Mouse (Mus musculus) lung, postnatal 0 days (tissue): ENCODE results near the gene Ptgir.

ENCODE experiments used
- CTCF ChIP-seq: IDR thresholded peaks from 2 replicates; pipeline ENCODE4 v1.5.1; 2016; ENCODE audit warnings: antibody characterized with exemption, mild to moderate bottlenecking
- EP300 ChIP-seq: IDR thresholded peaks from 2 replicates; pipeline ENCODE4 v1.6.1; 2016; ENCODE audit warnings: antibody characterized with exemption, mild to moderate bottlenecking, control low read depth

GRCm38 (mm10) chr7:16946441-16947348, 40.4 kb downstream of the Ptgir start:
- TF ChIP-seq CTCF (no peak), EP300 (no peak)
